17 mouse cellular contexts compared by ENCODE assay signal in the genomic region with DNA sequence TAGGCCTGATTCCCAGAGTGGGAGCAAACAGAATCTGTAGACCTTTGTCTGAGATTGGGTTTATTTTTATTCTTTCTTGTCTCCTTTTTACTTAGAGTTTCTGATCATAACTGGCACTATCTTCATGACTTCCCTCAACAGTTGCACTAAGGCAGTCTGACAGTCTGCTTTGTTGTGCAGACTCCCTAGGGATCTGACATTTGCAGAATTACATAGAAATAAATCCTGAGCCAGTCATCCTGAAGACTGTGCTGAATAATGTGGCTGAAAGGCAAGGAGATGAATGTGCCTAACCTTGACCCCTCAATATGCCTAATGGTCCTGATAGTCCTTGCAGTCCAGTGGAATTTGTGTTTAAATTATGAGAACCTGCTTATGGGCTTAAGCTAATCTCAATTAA. TPM values are rescaled to one million over a fixed set of nuclear protein-coding genes. Genes with fewer than 3 reads are reported as not detected.
A peak's percentile ranks its signal among the peaks of the same experiment; 100 is the strongest.
DNase-seq lines count a peak whose midpoint lies in the region; ATAC-seq and TF ChIP-seq lines count a peak whose summit lies in the region.
"Had no signal": no experiment of that assay in that cellular context is flagged by ENCODE, and none has a peak within 500 bp of the region (broad histone marks: within the 10 kb centered on the region; RNA-seq: fewer than 3 reads in every experiment).

No protein-coding gene starts in this region.

- DNase-seq in cerebellum, adult 9-10 months, result peak; percentile 12
- no peak for DNase-seq in cerebellum, adult 18-20 months
- peak; percentile 66 for DNase-seq in NIH3T3 (ENCODE audit: low read depth)
- DNase-seq in brain, embryonic 14.5 days (ENCODE audit: low read depth), result peak; percentile 55
- peak; percentile 27 for DNase-seq in retina, embryonic 14.5 days (ENCODE audit: low spot score)
- DNase-seq in lung, postnatal 36 days, result no peak
- DNase-seq: cerebellum, postnatal 36 days; gastrocnemius, postnatal 25 days; heart, adult 18-20 months; heart, postnatal 10 days; kidney, adult 8-10 months; kidney, postnatal 10 days; thymus, postnatal 25 days had no signal

- no peak for TF ChIP-seq POLR2A in brain, embryonic 14.5 days (IDR thresholded peaks at IDR 0.05; ENCODE audit: borderline replicate concordance, extremely low read depth, insufficient read depth, insufficient read length, poor library complexity, severe bottlenecking)

- TF ChIP-seq CTCF in brain, embryonic 14.5 days (IDR thresholded peaks at IDR 0.05; ENCODE audit: borderline replicate concordance, extremely low read depth, insufficient read depth, insufficient read length), result no peak

- ATAC-seq in monocyte, adult 5-6 weeks (replicated peaks; ENCODE audit: insufficient number of reproducible peaks, low FRiP score, low TSS enrichment, poor library complexity, severe bottlenecking), result no peak
- ATAC-seq: forebrain, embryonic 15.5 days; hindbrain, embryonic 16.5 days; intestine, embryonic 15.5 days had no signal

RNA-seq across cellular contexts. Expression of a gene that starts 38.5 kb away (rescaled TPM):
- polyA plus RNA-seq in brain, embryonic 14.5 days (2012; rRNA removed), result 21.6 and 29.6 TPM in 2 replicates
- 21.8 to 36.0 TPM (median 26.3 TPM) in 3 replicates for total RNA-seq in monocyte, adult 5-6 weeks (2017)

RNA-seq across cellular contexts. Expression of a gene that starts 53.4 kb away (rescaled TPM):
- polyA plus RNA-seq in brain, embryonic 14.5 days (2012; rRNA removed), result 11.6 and 17.9 TPM in 2 replicates
- total RNA-seq in monocyte, adult 5-6 weeks (2017), result 2.3 to 14.3 TPM (median 12.1 TPM) in 3 replicates

Comparison
In these comparisons a context has a peak if more than half of its experiments do, and no peak if none do; other contexts are left out.
1. DNase-seq: peak in cerebellum, adult 9-10 months (single experiment), NIH3T3 (single experiment), brain, embryonic 14.5 days (single experiment) and retina, embryonic 14.5 days (single experiment); none in cerebellum, adult 18-20 months (0 of 2) and lung, postnatal 36 days (single experiment).